Mouse (Mus musculus) adrenal gland, adult 18-20 months (tissue): ENCODE data around the gene Ccdc32. TPM values are rescaled to one million over a fixed set of nuclear protein-coding genes. Genes with fewer than 3 reads are reported as not detected.

Source experiments
- total RNA-seq, 2 experiments: library from RNA; stranded (reverse); gene quantifications; 1 replicate in 1 of 2; 2 replicates in 1 of 2; pipeline ENCODE4 v1.2.3; 2021

Ccdc32 gene
- total RNA-seq, 2 experiments from 2014 or later: 16.5 TPM

Other genes with a start within 250 kb of the Ccdc32 start
- gene Disp2, start 249.7 kb downstream of the Ccdc32 start, total RNA-seq: 10 to 100 TPM; 32.1 to 32.7 TPM
- gene Knstrn, start 215.4 kb downstream of the Ccdc32 start, total RNA-seq: 1 to 10 TPM; 1.2 to 1.5 TPM
- gene Ivd, start 167.4 kb downstream of the Ccdc32 start, total RNA-seq: 100 to 1,000 TPM; 205 to 414 TPM
- gene Bahd1, start 129.0 kb downstream of the Ccdc32 start, total RNA-seq: 10 to 100 TPM; 37.4 to 39.4 TPM
- gene Chst14, start 102.9 kb downstream of the Ccdc32 start, total RNA-seq: 1 to 10 TPM; 7.3 to 9.0 TPM
- gene Rpusd2, start 5.4 kb upstream of the Ccdc32 start, total RNA-seq: 1 to 10 TPM; 4.4 to 5.9 TPM
- under 1 TPM; 0.33 to 0.45 TPM for gene Knl1, start 17.7 kb upstream of the Ccdc32 start, total RNA-seq
- gene Rad51, start 83.4 kb upstream of the Ccdc32 start, total RNA-seq: under 1 TPM; 0.70 to 0.74 TPM
- gene Rmdn3, start 127.6 kb upstream of the Ccdc32 start, total RNA-seq: 100 to 1,000 TPM in 1 of 2 experiments, 10 to 100 TPM in 1; 72.4 to 101 TPM
- gene Gchfr, start 138.4 kb upstream of the Ccdc32 start, total RNA-seq: 10 to 100 TPM; 24.3 to 26.0 TPM
- under 1 TPM in 1 of 2 experiments, not detected in 1; 0.13 TPM for gene Gm14137, start 145.1 kb upstream of the Ccdc32 start, total RNA-seq
- 10 to 100 TPM; 32.0 to 32.4 TPM for gene Zfyve19, start 179.2 kb upstream of the Ccdc32 start, total RNA-seq
- gene Dnajc17, start 179.4 kb upstream of the Ccdc32 start, total RNA-seq: 10 to 100 TPM; 12.5 to 13.1 TPM
- not detected for gene Ppp1r14d, start 200.5 kb upstream of the Ccdc32 start, total RNA-seq
- 1 to 10 TPM; 1.6 to 2.1 TPM for gene Spint1, start 208.0 kb upstream of the Ccdc32 start, total RNA-seq
- under 1 TPM; 0.17 to 0.74 TPM for gene Rhov, start 241.9 kb upstream of the Ccdc32 start, total RNA-seq